Mouse (Mus musculus): ENCODE data around the gene Gng11.

GRCm38 (mm10) chr6:4041821-4042220 lies 38.1 kb downstream of the Gng11 start:
- no peak for TF ChIP-seq CTCF (IDR thresholded peaks at IDR 0.05; ENCODE audit: extremely low read depth, insufficient read length, insufficient replicate concordance, low read depth, low read length)
- no peak for TF ChIP-seq POLR2A (IDR thresholded peaks at IDR 0.05; ENCODE audit: low read depth, low read length)
